Mouse (Mus musculus) forebrain, postnatal 0 days (tissue): Measurements from ENCODE around the gene Cd5l. TPM values are rescaled to one million over a fixed set of nuclear protein-coding genes. Genes with fewer than 3 reads are reported as not detected.
A peak's percentile ranks its signal among the peaks of the same experiment; 100 is the strongest.

ENCODE experiments used
- ATAC-seq: fragments of 200-750 bp; cut with Nextera tagmentation; 2 replicates; pipeline ENCODE4 v1.8.0; 2017; ENCODE audit warnings: mild to moderate bottlenecking, moderate library complexity
- DNase-seq: peaks from one replicate; pipeline ENCODE4 v3.0.0-alpha.2; 2015
- H3K27ac ChIP-seq: fragments of 300-500 bp; sonication (generic); 2 replicates; pipeline ENCODE4 v1.5.1; 2014; ENCODE audit warnings: low read depth, mild to moderate bottlenecking, antibody characterized with exemption, low read length, moderate library complexity, mixed read lengths
- H3K27me3 ChIP-seq: fragments of 300-500 bp; sonication (generic); 2 replicates; pipeline ENCODE4 v1.6.1; 2014; ENCODE audit warnings: mild to moderate bottlenecking, low read length, mixed read lengths; ENCODE audit not compliant: insufficient read depth
- H3K36me3 ChIP-seq: fragments of 300-500 bp; sonication (generic); 2 replicates; pipeline ENCODE4 v1.6.1; 2014; ENCODE audit warnings: mild to moderate bottlenecking, moderate library complexity; ENCODE audit not compliant: insufficient read depth
- H3K4me1 ChIP-seq: fragments of 300-500 bp; sonication (generic); 2 replicates; pipeline ENCODE4 v1.6.1; 2014; ENCODE audit warnings: antibody characterized with exemption; ENCODE audit not compliant: insufficient read depth
- H3K4me2 ChIP-seq: fragments of 300-500 bp; sonication (generic); 2 replicates; pipeline ENCODE4 v1.6.1; 2014; ENCODE audit warnings: low read depth, mild to moderate bottlenecking, moderate library complexity
- H3K4me3 ChIP-seq: fragments of 300-500 bp; sonication (generic); 2 replicates; pipeline ENCODE4 v1.5.1; 2014; ENCODE audit warnings: low read depth, low read length, mixed read lengths
- H3K9ac ChIP-seq: fragments of 300-500 bp; sonication (generic); 2 replicates; pipeline ENCODE4 v1.6.1; 2014; ENCODE audit warnings: mild to moderate bottlenecking
- H3K9me3 ChIP-seq: fragments of 300-500 bp; sonication (generic); 2 replicates; pipeline ENCODE4 v1.6.1; 2016; ENCODE audit warnings: low read length
- CTCF ChIP-seq: sonication (generic); IDR thresholded peaks from 2 replicates; pipeline ENCODE4 v1.5.1; 2016; ENCODE audit warnings: antibody characterized with exemption, control low read depth, low read depth
- WGBS: fragments of 180-500 bp; shearing (Covaris S2); extraction: QIAGEN DNeasy Blood & Tissue Kit; methylation state at CpG from one replicate; pipeline ENCODE4 v1.1.7; 2014; 5-methylcytosine and 5-hydroxymethylcytosine counted together
- polyA plus RNA-seq: library from polyadenylated mRNA; unstranded; fragments of >200 nt; fragmentation: Nextera tagmentation; extraction: Ambion mirVana; gene quantifications from 2 replicates; pipeline ENCODE4 v1.2.1, GENCODE M21; 2015
- total RNA-seq: library from RNA; depleted of rRNA; stranded (reverse); fragments of >200 nt; gene quantifications from 2 replicates; pipeline ENCODE4 v1.2.3, GENCODE M21; 2014; rRNA removed

Gene Cd5l
- total and polyA plus RNA-seq, 2 experiments from 2014 or later, result not detected

DNA sequence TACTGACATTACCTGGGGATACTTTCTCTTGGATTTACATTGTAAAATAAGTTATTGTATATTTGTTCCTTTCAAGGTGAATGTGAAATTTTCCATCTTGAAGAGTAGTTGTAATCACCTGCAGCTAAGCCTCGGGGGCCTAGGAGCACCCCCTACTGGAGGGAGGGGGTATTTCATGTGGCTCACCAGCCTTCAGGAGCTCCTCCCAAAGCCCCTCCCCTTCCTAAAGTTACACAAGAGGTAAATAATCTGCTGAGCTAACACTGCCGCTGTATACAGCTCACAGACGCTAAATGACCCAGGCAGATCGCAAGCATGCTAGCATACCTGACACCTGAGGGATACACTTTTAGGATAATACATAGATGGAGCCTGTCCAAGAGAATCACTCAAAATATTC is 50.5 kb downstream of the Cd5l start:
- Histone ChIP-seq H3K27me3 (no peaks in the 10 kb centered on the region), H3K9me3 (no peaks in the 10 kb centered on the region), H3K4me2 (no peak overlapping the region), H3K4me3 (no peak overlapping the region), H3K27ac (no peak overlapping the region), H3K4me1 (no peaks in the 10 kb centered on the region), H3K9ac (no peak overlapping the region), H3K36me3 (no peaks in the 10 kb centered on the region)
- 0 out of 2 replicates have a peak, but pooled peaks have one; percentile 16 for TF ChIP-seq CTCF
- ATAC-seq, result no peak
- no peak for DNase-seq
- 28% methylated on average over 4 of the region's 4 CpGs for WGBS

DNA sequence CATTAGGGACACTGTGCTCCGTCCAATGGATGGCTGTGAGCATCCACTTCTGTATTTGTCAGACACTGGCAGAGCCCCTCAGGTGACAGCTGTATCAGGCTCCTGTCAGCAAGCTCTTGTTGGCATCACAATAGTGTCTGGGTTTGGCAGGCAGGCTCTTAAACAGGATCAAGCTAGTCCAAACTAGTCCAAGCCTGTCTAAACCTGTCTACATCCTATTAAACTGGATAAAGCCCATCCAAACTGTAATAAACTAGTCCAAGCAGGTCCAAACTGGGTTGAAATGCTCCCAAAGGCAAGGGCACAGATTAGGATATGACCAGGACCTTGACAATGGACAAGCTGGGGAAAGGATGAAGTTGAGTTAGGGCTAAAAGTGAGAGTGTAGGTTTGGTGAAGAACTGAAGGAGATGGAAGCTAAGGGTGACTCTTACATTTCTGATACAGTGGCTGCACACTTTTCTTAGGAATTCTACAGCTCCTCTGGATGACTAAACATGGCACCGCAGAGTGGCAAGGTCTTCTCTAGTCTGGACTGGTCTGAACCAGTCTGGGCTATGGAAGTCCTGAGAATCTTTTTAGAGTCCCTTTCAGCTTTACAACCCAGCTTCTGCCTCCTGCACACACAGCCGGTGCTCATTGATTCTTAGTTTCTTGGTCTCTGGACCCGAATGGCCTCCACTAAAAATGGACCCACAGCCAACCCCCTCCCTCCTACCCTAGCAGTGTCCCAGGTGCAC is 51.7 kb downstream of the Cd5l start:
- H3K27ac ChIP-seq, result no peak overlapping the region
- H3K4me2 ChIP-seq, result no peak overlapping the region
- no peaks in the 10 kb centered on the region for H3K36me3 ChIP-seq
- no peaks in the 10 kb centered on the region for H3K4me1 ChIP-seq
- no peak overlapping the region for H3K4me3 ChIP-seq
- WGBS, result 83% methylated on average over 4 of the region's 4 CpGs
- no peak for DNase-seq
- TF ChIP-seq CTCF, result no peak
- H3K9me3 ChIP-seq, result no peaks in the 10 kb centered on the region
- ATAC-seq, result peak; percentile 36; the same call in 1 of the 2 replicates
- no peaks in the 10 kb centered on the region for H3K27me3 ChIP-seq
- no peak overlapping the region for H3K9ac ChIP-seq

DNA sequence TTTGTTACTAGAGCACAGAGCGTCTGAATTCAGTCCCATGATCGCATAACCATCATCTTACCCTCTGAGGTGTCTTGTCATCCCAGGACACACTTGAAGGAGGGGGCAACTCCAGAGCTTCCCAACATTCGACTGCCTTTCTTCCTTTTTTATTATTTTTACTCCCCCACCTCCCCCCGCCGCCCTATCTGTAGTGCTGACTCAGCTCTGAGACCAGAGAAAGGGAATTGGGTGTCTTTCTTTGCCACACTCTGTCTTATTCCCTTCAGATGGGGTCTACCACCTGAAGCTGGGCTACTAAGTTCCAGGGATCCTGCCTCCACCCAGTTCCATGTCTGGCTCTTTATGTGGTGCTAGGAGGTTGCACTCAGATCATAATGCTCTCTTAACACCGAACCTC is 52.9 kb downstream of the Cd5l start:
- H3K36me3 ChIP-seq, result no peaks in the 10 kb centered on the region
- H3K4me3 ChIP-seq, result no peak overlapping the region
- TF ChIP-seq CTCF, result no peak
- 85% methylated on average over 6 of the region's 6 CpGs for WGBS
- no peaks in the 10 kb centered on the region for H3K27me3 ChIP-seq
- no peaks in the 10 kb centered on the region for H3K9me3 ChIP-seq
- no peak overlapping the region for H3K9ac ChIP-seq
- H3K4me2 ChIP-seq, result no peak overlapping the region
- no peak for ATAC-seq
- no peak overlapping the region for H3K27ac ChIP-seq
- H3K4me1 ChIP-seq, result no peaks in the 10 kb centered on the region
- DNase-seq, result no peak

- DNase-seq, result peak; percentile 35
- ATAC-seq, result peak; percentile 43; the same call in 1 of the 2 replicates
- H3K36me3 ChIP-seq, result no peaks in the 10 kb centered on the region
- H3K4me2 ChIP-seq, result no peak overlapping the region
- peak; percentile 74 for TF ChIP-seq CTCF
- H3K9ac ChIP-seq, result no peak overlapping the region
- H3K9me3 ChIP-seq, result no peaks in the 10 kb centered on the region
- H3K27ac ChIP-seq, result no peak overlapping the region
- 13% methylated on average over 12 of the region's 12 CpGs for WGBS
- H3K4me1 ChIP-seq, result no peaks in the 10 kb centered on the region
- H3K4me3 ChIP-seq, result no peak overlapping the region
- no peaks in the 10 kb centered on the region for H3K27me3 ChIP-seq
Observed at GRCm38 (mm10) chr3:87411150-87411549, 53.5 kb downstream of the Cd5l start.

DNA sequence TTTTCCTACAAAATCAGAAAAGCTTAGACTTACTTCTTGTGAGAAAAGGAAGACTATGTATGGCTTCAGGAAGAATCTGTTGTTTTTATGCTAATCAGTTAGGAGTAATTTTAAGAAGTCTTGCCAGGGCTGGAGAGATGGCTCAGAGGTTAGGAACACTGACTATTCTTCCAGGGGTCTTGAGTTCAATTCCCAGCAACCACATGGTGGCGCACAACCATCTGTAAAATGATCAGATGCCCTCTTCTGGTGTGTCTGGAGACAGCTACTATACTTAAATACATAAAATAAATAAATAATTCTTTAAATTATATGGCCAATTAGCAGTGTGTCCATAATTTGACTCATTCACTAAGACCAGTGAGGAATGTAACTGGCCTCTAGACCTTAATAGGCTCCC is 63.0 kb downstream of the Cd5l start:
- Histone ChIP-seq H3K36me3 (no peaks in the 10 kb centered on the region), H3K9me3 (no peaks in the 10 kb centered on the region), H3K4me1 (no peaks in the 10 kb centered on the region), H3K27ac (no peak overlapping the region), H3K9ac (no peak overlapping the region), H3K4me3 (no peak overlapping the region), H3K4me2 (no peak overlapping the region), H3K27me3 (no peaks in the 10 kb centered on the region)
- DNase-seq (no peak), ATAC-seq (no peak)
- 53% methylated on average over 1 of the region's 1 CpGs for WGBS
- TF ChIP-seq CTCF, result no peak

Other genes starting within 250 kb of the Cd5l start
- gene Kirrel, start 183.1 kb upstream of the Cd5l start, total RNA-seq, result 4.7 and 6.9 TPM in 2 replicates
- gene Kirrel, start 183.1 kb upstream of the Cd5l start, polyA plus RNA-seq, result 1.1 and 2.2 TPM in 2 replicates
- gene Fcrls, start 94.1 kb upstream of the Cd5l start, total RNA-seq, result 15.8 and 16.2 TPM in 2 replicates
- 13.9 and 14.3 TPM in 2 replicates for gene Fcrls, start 94.1 kb upstream of the Cd5l start, polyA plus RNA-seq
- gene Fcrl1, start 18.5 kb downstream of the Cd5l start, total RNA-seq, result not detected in 2 replicates
- gene Fcrl1, start 18.5 kb downstream of the Cd5l start, polyA plus RNA-seq, result 0.10 TPM in 1 of 2 replicates, not detected in the other
- gene Fcrl5, start 77.9 kb downstream of the Cd5l start, total RNA-seq, result not detected in 2 replicates
- not detected in 2 replicates for gene Fcrl5, start 77.9 kb downstream of the Cd5l start, polyA plus RNA-seq
- 9.8 and 13.8 TPM in 2 replicates for gene Etv3, start 167.5 kb downstream of the Cd5l start, total RNA-seq
- gene Etv3, start 167.5 kb downstream of the Cd5l start, polyA plus RNA-seq, result 5.0 and 6.0 TPM in 2 replicates